Mouse (Mus musculus): ENCODE results near the gene Sbno2.

Sbno2 gene

DNA sequence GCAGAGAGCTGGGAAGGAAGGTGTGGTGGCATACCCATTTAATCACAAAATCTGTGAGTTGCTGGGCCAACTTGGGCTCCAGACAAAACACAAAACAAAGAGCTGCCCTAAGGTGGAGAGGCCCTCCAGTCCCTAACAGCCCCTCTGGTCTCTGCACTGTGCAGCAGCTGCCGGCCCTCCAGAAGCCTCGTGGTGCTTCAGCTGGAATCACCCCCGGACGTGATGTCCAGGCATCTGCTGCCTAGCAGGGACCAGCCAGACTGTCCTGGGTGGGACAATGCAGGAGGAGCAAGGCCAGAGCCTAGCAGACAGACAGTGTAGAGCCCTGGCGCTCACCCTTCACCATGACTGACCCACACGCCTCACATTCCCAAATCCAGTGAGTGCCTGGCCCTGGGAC is 13.8 kb downstream of the Sbno2 start:
- in situ Hi-C loops (cut with MboI) = no loop called here

DNA sequence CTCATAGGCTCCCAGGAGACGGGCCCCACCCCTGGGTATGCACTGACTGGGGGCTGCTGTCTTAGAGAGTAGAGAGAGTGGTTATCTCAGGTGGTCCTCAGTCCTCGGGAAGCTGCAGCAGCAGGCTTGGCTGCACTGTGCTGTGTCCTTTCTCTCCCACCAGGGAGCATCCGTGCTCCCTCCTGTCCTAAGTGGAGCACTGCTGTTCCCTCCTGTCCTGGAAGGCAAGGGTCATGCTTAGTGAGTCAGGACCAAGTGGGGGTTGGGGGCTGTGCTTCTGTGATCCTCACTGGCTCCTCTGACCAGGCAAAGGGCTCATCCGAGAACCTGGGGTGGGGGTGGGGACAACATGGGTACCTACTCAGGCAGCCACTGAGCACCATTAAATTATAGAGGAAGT is 16.2 kb downstream of the Sbno2 start:
- in situ Hi-C loops (cut with MboI) = no loop called here

DNA sequence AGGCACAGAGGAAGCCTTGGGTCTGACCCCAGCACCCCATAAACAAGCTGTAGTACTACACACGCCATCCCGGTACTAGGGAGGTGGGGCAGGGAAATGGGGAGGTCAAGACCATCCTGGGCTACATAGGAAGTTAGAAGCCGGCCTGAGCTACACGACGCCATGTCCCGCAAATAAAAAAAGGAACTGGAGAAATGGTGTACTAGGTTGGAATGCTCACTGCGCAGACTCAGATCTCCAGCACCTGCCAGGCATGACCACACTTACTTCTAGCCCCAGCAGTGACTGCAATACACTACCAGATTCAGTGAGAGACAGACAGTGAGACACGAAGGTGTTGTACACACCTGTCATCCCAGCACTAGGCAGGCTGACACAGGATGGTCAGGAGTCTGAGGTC is 17.9 kb downstream of the Sbno2 start:
- in situ Hi-C loops (cut with MboI) = no loop called here

DNA sequence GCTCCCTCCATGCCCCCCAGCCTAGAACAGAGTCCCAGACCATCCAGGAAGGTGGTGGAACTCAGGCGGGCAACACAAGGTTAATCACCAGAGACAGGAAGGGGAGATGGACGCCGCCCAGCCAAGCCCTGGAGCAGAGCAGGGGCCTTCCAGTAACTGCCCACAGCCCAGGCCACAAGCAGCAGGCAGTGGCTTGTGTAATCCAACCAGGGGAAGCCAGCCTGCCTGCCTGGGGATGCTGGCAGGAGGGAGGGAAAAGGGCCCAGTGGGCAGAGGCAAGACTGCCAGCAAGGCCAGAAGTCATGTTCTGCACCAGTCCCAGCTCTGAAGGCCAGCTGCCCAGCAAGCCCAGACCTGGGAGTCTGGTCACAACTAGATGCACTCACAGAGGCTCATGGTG is 18.5 kb downstream of the Sbno2 start:
- in situ Hi-C loops (cut with MboI) = no loop called here

DNA sequence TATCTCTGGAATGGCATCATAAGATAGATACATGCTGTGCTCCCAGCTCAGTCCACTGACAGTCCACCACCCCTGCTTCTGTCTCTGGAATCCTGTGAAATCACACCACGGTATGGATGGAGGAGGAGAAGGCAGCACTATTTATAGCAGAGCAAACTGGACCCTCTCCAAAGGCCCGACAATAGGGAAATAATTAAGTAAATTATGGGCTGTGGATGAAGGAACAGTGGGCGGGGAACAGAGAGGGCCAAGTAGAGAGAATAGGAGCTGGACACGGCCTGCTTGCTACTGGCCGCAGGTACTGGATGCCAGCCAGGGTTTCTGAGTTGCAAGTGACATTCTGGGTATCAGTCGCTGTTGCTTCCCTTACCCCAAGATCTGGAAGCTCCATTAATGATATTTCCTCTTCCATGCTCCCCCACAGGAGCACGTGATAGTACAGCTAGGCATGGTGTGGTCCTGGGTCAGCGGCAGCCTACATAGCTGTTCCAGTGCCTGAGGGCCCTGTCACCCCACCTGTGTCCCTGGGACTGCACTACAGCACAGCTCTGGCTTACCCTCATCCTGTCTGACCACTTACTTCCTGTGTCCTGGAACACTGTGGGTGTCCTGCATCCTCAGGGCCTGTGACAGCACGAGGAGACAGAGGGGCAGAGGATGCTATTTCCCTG is 20.4 kb downstream of the Sbno2 start:
- in situ Hi-C loops (cut with MboI) = no loop called here

DNA sequence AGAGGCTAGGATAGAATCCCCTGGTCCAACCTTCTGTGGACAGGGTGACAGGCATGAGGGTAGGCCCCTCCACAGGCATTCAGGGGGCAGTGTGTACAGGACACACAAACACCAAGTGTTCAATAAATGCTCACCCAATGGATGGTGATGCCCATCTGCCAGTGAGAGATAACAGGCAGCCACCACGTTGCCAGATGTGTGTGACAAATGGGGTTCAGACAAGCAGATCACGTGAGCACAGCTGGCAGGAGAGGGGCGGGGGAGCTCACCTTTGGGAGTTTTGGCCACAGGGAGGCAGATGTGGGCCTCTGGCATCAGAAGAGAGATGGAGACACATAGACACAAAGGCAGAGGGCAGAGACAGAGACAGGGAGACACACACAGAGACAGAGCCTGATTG is 24.3 kb downstream of the Sbno2 start:
- in situ Hi-C loops (cut with MboI) = no loop called here

DNA sequence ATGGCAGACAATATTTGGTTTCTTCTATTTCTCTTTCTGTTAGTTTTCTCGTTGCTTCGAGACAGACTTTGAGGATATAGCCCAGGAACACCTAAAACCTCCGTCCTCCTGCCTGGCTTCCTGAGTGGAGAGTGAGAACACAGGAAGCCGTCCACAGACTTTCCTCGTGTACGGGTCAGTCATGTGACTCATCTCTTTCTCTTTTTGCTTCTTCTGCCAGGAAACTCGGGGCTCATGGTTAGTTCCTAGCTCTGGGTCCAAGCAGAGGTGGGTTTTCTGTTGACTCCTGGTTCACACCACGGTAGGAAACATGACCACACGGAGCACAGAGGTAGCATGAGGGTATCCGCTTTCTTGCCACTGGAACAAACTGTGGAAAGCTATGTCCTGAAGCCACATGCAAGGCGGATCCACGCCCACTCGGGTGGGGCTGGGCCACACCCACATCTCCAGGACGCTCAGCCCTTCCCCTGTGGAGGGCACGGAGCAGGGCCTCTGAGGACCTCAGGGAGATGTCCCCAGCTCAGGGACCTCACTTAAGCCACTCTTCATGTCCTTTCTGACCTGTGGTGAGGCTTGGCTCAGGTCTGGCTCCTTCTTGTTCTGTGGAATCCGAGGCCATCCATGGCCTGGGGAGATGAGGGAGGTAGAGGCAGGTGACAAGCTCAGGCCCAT is 24.8 kb downstream of the Sbno2 start:
- in situ Hi-C loops (cut with MboI) = no loop called here

DNA sequence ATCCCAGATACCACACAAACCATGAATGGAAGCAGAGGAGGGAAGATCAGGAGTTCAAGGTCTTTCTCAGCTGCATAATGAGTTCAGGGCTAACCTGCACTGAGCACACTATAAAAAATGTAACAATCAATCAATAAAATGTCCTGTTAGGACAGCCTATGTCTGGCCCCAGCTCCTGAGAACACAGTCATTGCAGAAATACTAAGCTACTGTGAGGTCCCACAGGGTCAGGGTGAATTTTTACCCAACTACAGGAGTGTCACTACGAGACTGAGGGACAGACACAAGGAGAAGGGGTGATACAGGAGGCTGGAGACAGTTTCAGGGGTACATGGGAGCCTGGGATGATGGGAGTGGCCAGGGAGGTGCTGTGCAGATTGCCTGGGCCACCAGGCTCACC is 27.0 kb downstream of the Sbno2 start:
- in situ Hi-C loops (cut with MboI) = no loop called here

DNA sequence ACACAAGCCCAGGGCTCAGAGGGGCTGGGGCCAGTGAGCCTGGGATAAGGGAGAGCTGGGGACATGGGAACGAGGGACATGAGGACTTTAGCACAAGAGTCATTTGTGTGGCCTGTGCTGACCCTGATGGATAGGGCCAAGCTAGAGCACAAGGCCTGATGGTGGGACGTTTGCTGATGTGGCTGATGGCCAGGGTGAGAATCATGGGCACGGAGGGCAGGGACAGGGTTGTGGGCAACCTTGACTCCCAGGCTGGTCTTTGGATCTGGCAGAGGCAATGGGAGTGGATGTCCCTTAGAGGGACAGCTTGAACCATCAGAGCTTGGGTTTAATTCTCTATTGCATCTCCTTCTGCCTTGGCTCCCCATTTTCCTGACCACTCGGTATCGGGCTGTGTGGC is 28.1 kb downstream of the Sbno2 start:
- in situ Hi-C loops (cut with MboI) = no loop called here

DNA sequence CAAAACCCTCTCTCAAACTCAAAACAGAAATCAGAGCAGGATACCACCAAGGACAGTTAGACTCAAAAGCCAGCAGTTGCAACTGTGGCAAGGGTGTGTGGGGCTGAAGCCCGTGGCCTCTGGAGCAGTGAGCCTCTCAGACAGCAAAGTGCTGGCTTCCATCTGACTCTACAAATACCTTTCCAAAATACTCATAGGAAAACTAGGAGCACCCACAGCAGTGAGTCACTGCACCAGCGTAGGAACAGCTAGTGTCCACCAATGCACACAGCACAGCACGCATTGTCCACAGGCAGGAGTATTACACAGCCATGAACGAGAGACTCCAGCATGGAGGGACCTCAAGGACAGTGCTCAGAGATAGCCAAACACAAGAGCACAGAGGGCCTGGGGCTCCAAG is 29.0 kb downstream of the Sbno2 start:
- in situ Hi-C loops (cut with MboI) = no loop called here

DNA sequence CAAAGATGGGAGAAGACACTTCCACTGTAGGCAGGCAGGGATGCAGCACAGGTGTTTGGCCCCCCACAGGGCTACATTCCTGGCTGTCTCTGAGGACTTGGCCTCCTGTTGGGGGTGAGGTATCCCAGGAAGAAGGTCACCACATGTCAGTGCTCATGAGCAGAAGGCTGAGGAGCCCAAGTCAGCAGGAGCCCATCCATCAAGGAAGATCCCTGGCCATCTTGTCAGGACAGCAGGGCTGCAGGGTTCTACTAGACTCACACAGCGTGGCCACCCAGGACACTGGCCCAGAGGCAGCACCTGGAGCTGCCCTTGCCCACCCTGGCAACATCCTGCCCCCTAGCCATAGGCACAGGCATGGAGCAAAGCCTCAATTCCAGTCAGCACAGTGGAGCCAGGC is 29.4 kb downstream of the Sbno2 start:
- in situ Hi-C loops (cut with MboI) = no loop called here

DNA sequence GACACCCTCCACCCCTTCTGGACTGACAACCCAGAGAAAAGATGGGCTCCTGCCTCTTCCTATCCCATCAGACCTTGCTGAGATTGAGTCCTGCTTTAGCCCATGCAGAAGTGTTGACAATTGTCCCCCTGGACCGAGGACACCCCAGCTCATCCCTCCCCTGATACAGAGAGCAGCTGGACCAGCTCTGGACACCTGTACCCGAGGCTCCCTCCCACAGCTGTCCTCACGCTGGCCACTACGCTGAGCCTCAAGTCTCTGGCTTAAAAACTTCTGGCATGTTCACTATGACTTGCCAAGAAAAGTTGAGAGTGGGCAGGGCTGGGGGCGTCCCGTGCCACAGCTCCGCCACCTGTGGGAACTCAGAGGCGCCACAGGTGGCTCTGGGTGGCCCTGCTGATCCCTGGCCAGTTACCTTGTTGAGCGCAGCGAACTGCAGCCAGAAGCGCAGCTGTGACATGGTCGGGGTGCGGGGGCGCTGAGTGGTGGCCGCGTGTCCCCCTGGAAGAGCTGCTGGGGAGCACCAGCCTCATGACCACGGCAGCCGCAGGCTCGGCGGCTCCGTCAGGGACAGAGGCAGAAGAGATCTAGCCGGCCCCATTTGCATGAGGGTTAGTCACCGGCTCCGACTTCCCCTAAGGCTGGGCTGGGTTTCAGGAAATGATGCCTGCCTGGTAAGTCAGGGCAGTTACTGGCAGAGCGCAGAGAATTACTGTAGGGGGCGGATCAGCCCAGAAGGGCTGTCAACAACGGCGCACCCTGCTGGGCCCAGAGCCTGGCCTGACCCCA is 30.4 kb downstream of the Sbno2 start:
- in situ Hi-C loops (cut with MboI) = no loop called here

DNA sequence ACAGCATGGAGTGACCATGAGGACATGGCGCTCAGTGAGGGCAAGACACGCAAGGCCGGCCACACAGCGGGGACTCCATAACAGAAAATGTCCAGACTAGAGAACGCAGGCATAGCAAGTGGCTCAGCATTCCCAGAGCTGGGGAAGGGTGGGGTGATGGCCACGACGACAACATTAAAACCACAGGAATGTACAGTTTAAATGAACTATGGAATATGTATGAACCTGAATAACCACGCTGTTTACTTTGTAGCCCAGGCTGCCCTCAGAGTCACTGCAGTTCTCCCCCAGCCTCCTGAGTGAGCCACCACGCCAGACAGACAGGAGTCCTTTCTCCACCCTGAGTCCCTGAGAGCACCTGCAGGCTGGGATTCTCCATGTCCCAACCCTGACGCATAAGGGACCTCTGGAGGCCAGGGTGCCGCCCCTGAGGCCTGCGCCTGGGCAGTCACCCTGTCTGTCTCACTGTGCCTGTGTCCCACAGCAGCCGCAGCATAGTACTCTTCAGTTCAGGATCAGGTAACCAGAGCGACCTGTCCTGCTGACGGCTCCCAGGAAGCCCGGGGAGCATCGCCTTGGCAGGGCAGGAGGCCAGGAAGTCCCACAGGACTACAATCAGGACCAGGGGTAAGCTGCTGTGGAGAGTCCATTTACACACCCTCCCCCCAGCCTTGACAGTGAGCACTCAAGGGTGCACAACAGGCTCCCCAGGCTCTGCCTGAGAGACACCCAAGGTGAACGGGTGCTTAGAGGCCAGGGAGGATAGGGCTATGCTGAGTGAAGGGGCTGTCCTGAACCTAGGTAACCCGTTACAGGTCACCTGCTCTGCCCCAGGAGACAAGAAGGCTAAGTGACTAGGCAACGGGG is 32.5 kb downstream of the Sbno2 start:
- in situ Hi-C loops (cut with MboI) = no loop called here

DNA sequence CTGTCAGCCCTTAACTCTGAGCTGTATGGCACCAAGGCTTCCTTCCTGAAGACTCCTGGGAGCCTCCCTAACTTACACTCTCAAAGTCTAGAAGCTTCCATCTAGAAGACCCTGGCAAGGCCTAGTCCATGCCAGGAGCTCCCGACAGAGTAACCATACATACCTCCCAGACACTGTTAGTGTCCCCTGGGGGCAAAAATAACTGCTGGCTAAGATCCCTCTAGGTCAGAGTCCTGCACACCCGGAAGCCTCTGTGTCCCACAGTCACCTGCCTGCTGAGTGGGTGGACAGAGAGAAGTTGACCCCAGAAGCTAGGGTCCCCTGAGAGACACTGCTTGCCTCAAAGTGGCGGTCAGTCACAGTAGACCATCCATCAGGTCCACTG is 33.9 kb downstream of the Sbno2 start:
- in situ Hi-C loops (cut with MboI) = no loop called here

DNA sequence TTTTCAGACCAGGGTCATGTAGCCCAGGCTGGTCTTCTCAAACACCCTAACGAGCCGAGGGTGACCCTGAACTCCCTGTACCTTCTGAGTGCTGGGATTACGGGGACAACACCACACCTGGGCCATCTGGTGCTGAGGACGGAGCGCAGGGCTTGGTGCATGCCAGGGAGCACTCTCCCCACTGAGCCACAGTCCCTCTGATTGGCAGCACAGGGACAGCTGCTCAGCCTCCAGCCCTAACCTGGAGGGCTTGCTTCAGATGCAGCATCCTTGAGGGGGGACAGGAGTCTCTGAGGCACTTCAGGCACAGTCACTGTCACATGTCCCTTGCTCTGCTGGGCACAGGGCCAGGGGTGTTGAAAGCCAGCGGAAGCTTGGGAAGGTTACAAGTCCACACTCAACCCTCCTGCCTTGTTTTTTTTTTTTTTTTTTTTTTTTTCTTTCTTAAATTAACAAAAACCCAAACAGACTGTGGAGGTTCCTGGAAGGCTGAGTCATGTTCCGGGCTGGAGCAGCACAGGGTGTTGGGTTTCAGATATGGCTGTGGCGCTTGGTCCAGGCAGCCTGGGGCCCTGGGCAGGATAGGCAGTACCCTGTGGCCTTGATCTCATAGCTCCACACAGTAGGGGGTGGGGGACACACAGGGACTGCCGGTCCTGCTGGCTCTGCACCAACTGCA is 34.4 kb downstream of the Sbno2 start:
- in situ Hi-C loops (cut with MboI) = no loop called here

DNA sequence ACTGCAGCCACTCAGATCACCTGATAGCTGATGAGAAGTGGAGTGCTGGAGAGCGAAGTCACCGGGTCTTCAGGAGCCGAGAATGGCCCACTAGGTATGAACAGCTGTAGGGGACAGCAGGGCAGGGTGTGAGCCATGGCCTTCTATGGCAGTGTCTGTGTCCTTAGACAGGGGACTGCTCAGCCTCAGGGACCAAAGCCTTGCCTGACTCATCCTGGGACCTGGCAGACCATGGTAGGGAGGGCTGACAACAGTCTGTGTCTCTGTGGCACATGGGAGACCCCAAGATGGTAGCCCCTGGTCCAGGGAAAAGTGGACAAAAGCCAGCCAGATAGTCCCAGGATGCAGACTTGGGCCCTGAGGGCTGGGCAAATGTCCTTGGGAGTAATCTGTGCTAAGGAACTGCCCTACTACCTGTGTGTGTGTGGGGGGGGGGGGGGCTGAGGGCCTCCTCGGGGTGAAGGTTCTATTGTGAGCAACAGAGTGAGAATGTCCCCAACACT is 35.4 kb downstream of the Sbno2 start:
- in situ Hi-C loops (cut with MboI) = no loop called here

DNA sequence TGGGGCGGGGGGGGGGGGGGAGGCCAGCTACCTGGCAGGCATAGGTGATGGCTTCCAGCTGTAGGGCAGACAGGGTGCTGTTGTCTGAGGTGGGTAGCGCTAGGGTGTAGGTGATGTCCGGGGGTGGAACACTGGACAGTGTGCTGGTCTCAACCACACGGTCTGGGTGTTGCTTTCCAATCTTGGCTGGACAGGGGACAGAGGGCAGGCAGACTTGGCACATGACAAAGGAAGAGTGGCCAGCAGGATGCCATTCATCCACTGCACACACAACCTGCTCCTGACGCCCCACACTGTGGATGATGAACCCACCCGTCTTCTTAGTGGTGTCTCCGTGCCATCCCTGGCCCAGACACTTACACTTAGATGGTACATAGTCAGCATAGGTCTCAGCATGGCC is 36.1 kb downstream of the Sbno2 start:
- in situ Hi-C loops (cut with MboI) = no loop called here

DNA sequence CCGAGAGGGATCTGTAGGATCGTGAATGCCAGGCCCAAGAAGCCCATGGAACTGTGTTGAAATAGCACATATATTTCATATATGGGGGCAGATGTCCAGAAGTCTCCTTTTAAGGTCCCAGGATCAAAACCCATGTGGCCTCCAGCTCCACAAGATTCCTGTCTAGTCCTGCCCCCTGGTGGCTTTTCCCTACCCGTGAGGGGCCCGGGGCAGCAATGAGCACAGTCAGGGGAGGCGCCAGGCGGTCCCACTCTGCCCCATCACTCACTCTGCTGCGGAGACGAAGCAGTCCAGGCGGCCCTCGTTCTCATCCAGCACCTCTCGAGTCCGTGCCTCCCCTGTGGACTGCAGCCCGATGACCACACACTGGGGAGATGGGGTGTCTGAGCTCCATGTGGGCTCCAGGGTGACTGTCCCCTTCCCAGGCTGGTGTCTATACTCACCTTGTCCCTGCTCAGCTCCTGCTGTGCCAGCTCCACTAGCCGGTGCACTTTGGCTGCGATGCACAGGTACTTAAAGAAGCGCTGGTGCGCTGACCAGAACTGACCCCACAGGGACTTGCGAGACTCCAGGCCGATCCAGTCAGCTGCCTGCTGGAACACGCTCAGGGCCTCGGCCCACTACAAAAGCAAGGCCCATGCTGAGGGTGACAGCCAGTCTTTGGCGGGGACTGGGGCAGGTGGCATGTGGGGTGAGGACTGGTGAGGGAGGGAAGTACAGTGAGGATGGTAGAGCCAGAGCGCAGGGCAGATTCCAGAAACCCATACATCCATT is 41.3 kb downstream of the Sbno2 start:
- in situ Hi-C loops (cut with MboI) = no loop called here

DNA sequence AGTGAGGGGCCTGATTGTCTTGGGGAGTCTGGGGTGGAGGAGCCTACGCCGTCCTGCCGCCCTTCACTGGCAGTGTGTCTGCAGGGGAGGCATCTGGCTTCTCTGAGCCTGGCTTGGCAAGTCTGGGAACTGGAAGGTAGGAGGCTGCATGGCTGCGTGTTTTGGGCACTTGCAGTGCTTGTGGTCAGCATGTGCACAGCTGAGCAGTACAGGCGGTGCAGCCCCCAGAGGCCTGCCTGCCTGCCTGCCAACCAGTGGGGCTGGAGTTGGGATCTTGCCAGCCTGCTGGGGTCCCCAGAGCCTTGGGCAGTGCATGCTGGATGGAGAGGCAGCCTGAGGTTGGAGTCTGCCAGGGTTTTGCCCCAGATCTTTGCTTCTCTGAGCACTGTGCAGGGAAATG is 42.3 kb downstream of the Sbno2 start:
- in situ Hi-C loops (cut with MboI) = no loop called here

DNA sequence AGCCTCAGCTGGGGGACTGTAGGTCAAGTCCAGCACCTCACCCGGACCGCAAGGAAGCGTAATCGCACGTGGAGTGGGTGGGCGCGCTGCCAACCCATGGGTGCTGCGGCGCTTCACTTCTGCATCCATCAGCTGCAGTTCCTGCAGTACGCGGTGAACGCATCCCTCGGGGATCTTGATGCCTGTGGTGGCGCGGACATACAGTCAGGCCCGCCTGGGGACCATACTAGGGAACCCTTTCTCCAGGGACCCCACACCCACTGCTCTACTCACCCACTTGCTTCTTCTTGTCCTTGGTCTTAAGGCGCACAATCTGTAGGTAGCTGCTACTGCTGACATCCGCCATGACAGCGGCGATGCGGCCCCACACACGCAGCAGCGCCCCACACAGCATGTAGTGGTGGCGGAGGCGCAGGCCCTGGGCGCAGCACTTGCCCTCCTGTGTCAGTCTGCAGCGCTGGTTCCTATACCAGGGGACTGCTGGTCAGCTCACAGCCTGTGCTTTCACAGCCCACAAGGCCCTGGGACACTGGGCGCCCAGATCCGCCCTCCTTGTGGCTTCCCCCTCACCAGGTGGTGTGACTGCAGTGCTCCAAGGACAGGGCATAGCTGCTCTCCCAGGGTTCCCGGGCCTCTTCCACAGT is 47.6 kb downstream of the Sbno2 start:
- in situ Hi-C loops (cut with MboI) = no loop called here

Data from mature B cell (primary cell).